Mouse (Mus musculus) E14TG2a.4 (cell line): ENCODE results near the gene V1ra8.

Source experiments
- CTCF ChIP-seq: conservative IDR thresholded peaks from 2 replicates; pipeline ENCODE4 v1.5.1; 2014; ENCODE audit warnings: low read length
- POU5F1 ChIP-seq: IDR thresholded peaks from 2 replicates; pipeline ENCODE4 v1.6.1; 2014; ENCODE audit warnings: low read length, borderline replicate concordance

DNA sequence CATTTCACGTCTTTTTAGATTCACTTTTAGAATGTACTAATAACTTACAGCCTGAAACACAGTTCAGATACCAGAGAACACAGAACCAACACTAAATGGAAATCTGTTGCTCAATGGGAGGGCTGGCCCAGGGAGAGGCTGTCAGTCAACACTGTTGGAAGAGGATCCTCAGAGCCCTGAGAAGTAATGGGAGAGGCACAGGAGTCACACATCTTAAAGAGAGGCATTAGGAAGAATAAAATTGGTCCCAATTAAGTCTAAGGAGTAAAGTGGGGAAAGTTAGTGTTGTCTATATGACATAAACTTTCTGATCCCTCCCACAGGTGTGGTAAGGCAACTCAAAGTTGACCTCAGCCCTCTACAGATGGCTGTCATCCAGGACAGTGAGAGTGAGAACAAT, 43.4 kb downstream of the V1ra8 start, which contains the start of gene Vmn1r54:
- no peak for TF ChIP-seq POU5F1
- no peak for TF ChIP-seq CTCF
